Mouse (Mus musculus) ES-Bruce4 (cell line): ENCODE results near the gene Ror2.

Experiments
- CTCF ChIP-seq: IDR thresholded peaks from one replicate; pipeline ENCODE4 v1.8.1; 2011; ENCODE audit warnings: low read depth, low read length
- EP300 ChIP-seq: IDR thresholded peaks from 2 replicates; pipeline ENCODE4 v1.6.1; 2011; ENCODE audit warnings: low read depth, low read length; ENCODE audit not compliant: insufficient read depth
- POLR2A ChIP-seq: IDR thresholded peaks from one replicate; pipeline ENCODE4 v1.8.1; 2011; ENCODE audit warnings: low read length; ENCODE audit not compliant: insufficient read depth

GRCm38 (mm10) chr13:53284740-53285191 lies 1.2 kb downstream of the Ror2 start:
- TF ChIP-seq CTCF: no peak
- no peak for TF ChIP-seq POLR2A
- TF ChIP-seq EP300: no peak
